Mouse (Mus musculus) kidney, adult 2 months (tissue): ENCODE measurements around the gene Prr15.

ENCODE experiments used
- CTCF ChIP-seq: fragments of 200-500 bp; conservative IDR thresholded peaks from 2 replicates; pipeline ENCODE4 v1.5.1; 2011; ENCODE audit warnings: low read depth, mild to moderate bottlenecking, control low read depth, low read length, moderate library complexity, mixed read lengths; ENCODE audit not compliant: insufficient read depth, insufficient read length
- POLR2A ChIP-seq: fragments of 200-500 bp; IDR thresholded peaks from one replicate; pipeline ENCODE4 v1.6.1; 2011; ENCODE audit warnings: low read depth, low read length, control low read depth

DNA sequence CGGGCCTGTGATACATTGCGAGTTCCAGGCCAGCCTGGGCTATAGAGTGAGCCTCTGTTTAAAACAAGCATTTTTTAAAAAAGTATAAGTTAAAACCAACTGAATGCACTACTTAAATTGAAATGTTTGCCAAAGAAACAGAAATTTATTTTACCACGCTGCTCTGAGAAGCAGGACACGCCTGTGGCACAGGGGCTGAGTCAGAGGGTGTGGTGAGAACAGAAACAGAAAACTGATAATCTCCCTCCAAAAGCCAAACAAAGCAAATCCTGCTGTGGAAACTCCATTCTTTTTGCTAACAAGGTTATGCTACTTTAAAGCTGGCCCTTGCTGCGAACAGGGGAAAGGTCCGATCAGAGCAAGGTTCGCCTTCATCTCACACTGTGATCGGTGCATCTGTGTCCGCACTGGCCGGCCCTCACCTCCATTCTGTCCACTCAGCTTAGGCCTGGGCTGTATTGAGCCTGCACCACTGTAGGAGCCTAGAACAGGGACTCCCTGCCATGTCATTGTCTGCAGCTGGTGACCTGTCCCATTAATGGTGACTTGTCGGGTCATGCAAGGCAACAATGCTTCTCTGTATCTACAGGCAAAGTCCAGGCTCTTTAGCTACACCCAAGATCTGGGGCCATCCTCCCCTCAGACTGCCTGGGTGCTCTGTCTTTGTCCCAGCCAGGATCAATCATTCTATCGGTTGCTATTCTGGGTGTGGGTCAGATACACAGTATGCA lies 38.9 kb downstream of the Prr15 start:
- no peak for TF ChIP-seq POLR2A
- no peak for TF ChIP-seq CTCF
